Mouse (Mus musculus): ENCODE measurements around the gene Cep135.

Cep135 gene

GRCm38 (mm10) chr5:76684658-76685605, 96.4 kb downstream of the Cep135 start:
- DNase-seq = no peak

- no peak for DNase-seq
Measured at GRCm38 (mm10) chr5:76687961-76688600, 99.6 kb downstream of the Cep135 start.

- no peak for DNase-seq
Measured at GRCm38 (mm10) chr5:76688643-76689042, 100.1 kb downstream of the Cep135 start.

- no peak for DNase-seq
Measured at GRCm38 (mm10) chr5:76690177-76690593, 101.7 kb downstream of the Cep135 start.

- DNase-seq = no peak
Measured at GRCm38 (mm10) chr5:76691251-76691650, 102.8 kb downstream of the Cep135 start.

GRCm38 (mm10) chr5:76691706-76692424, 103.4 kb downstream of the Cep135 start:
- no peak for DNase-seq
